Mouse (Mus musculus) brown adipose tissue, adult 24 weeks (tissue): ENCODE measurements around the gene Adar. TPM values are rescaled to one million over a fixed set of nuclear protein-coding genes. Genes with fewer than 3 reads are reported as not detected.

Source experiments
- H3K27ac ChIP-seq: fragments of 200-500 bp; replicated peaks from 2 replicates; pipeline ENCODE4 v1.5.1; 2012; ENCODE audit warnings: low read depth, mild to moderate bottlenecking, low read length
- H3K4me1 ChIP-seq: fragments of 200-500 bp; 2 replicates; pipeline ENCODE4 v1.6.1; 2012; ENCODE audit warnings: low read length, mixed read lengths; ENCODE audit not compliant: control insufficient read depth, insufficient read depth, insufficient read length
- H3K4me3 ChIP-seq: fragments of 200-500 bp; 2 replicates; pipeline ENCODE4 v1.5.1; 2012; ENCODE audit warnings: low read depth, mild to moderate bottlenecking, low read length, moderate library complexity; ENCODE audit not compliant: insufficient read depth
- polyA plus RNA-seq: library from polyadenylated mRNA; stranded (reverse); fragments of >200 nt; gene quantifications from 2 replicates; pipeline ENCODE4 v1.2.4, GENCODE M21; 2012; ENCODE audit not compliant: missing spikeins, insufficient read depth, insufficient read length

Adar gene
- polyA plus RNA-seq, 1 experiment: 2.4 TPM

GRCm38 (mm10) chr3:89772588-89772967, 57.8 kb downstream of the Adar start:
- Histone ChIP-seq H3K27ac (peak overlapping the region; percentile 69), H3K4me3 (peak overlapping the region; percentile 72), H3K4me1 (peaks cover 11% of the 10 kb centered on the region)

GRCm38 (mm10) chr3:89772968-89773709, 58.3 kb downstream of the Adar start, which contains the start of gene Ube2q1:
TSS of gene Ube2q1 (plus strand) at chr3:89773616.
- peak within 1 kb of the TSS; percentile 69 for H3K27ac ChIP-seq
- peaks cover 11% of the 10 kb centered on the region for H3K4me1 ChIP-seq
- H3K4me3 ChIP-seq: peak within 1 kb of the TSS; percentile 81

GRCm38 (mm10) chr3:89773740-89774211, 59.0 kb downstream of the Adar start:
- Histone ChIP-seq H3K27ac (peak overlapping the region; percentile 50; the same call in 1 of the 2 replicates), H3K4me3 (peak overlapping the region; percentile 81), H3K4me1 (peaks cover 11% of the 10 kb centered on the region)

GRCm38 (mm10) chr3:89774236-89774960, 59.6 kb downstream of the Adar start:
- peaks cover 11% of the 10 kb centered on the region for H3K4me1 ChIP-seq
- peak overlapping the region; percentile 50; the same call in 1 of the 2 replicates for H3K27ac ChIP-seq
- peak overlapping the region; percentile 81 for H3K4me3 ChIP-seq

- Histone ChIP-seq H3K4me3 (no peak overlapping the region), H3K27ac (no peak overlapping the region), H3K4me1 (peaks cover 11% of the 10 kb centered on the region)
Observed at GRCm38 (mm10) chr3:89776001-89776400, 61.2 kb downstream of the Adar start.

GRCm38 (mm10) chr3:89780102-89780501, 65.3 kb downstream of the Adar start:
- no peak overlapping the region for H3K27ac ChIP-seq

GRCm38 (mm10) chr3:89781640-89782039, 66.8 kb downstream of the Adar start:
- H3K27ac ChIP-seq: no peak overlapping the region
- H3K4me3 ChIP-seq: no peak overlapping the region
- H3K4me1 ChIP-seq: no peaks in the 10 kb centered on the region; the same call in 1 of the 2 replicates

More at GRCm38 (mm10) chr3:89780102-89780501, 65.3 kb downstream of the Adar start:
- H3K4me1 ChIP-seq: peaks cover 3% of the 10 kb centered on the region
- H3K4me3 ChIP-seq: no peak overlapping the region

- H3K27ac ChIP-seq: peak overlapping the region; percentile 25
- H3K4me3 ChIP-seq: no peak overlapping the region
- H3K4me1 ChIP-seq: no peaks in the 10 kb centered on the region; the same call in 1 of the 2 replicates
Observed at GRCm38 (mm10) chr3:89784991-89785753, 70.3 kb downstream of the Adar start.

GRCm38 (mm10) chr3:89786275-89786674, 71.5 kb downstream of the Adar start:
- Histone ChIP-seq H3K27ac (no peak overlapping the region), H3K4me1 (no peaks in the 10 kb centered on the region; the same call in 1 of the 2 replicates), H3K4me3 (no peak overlapping the region)

GRCm38 (mm10) chr3:89788680-89789352, 74.0 kb downstream of the Adar start:
- H3K4me3 ChIP-seq: no peak overlapping the region
- no peaks in the 10 kb centered on the region; the same call in 1 of the 2 replicates for H3K4me1 ChIP-seq
- H3K27ac ChIP-seq: no peak overlapping the region

GRCm38 (mm10) chr3:89794616-89795015, 79.8 kb downstream of the Adar start:
- H3K4me3 ChIP-seq: no peak overlapping the region
- H3K4me1 ChIP-seq: no peaks in the 10 kb centered on the region; the same call in 1 of the 2 replicates
- H3K27ac ChIP-seq: no peak overlapping the region

GRCm38 (mm10) chr3:89795746-89796145, 80.9 kb downstream of the Adar start:
- peak overlapping the region; percentile 62 for H3K27ac ChIP-seq
- H3K4me1 ChIP-seq: no peaks in the 10 kb centered on the region; the same call in 1 of the 2 replicates
- H3K4me3 ChIP-seq: no peak overlapping the region

- no peaks in the 10 kb centered on the region; the same call in 1 of the 2 replicates for H3K4me1 ChIP-seq
- no peak overlapping the region for H3K4me3 ChIP-seq
- peak overlapping the region; percentile 62 for H3K27ac ChIP-seq
Observed at GRCm38 (mm10) chr3:89796358-89796757, 81.5 kb downstream of the Adar start.

- Histone ChIP-seq H3K27ac (no peak overlapping the region), H3K4me3 (no peak overlapping the region), H3K4me1 (peaks cover 2% of the 10 kb centered on the region; the same call in 1 of the 2 replicates)
Observed at GRCm38 (mm10) chr3:89798518-89798917, 83.7 kb downstream of the Adar start.
